Mouse (Mus musculus) cortical plate, adult 2 months (tissue): Measurements from ENCODE around the gene 6430531B16Rik.

Experiments
- CTCF ChIP-seq: fragments of 200-500 bp; IDR thresholded peaks from 2 replicates; pipeline ENCODE4 v1.5.1; 2011; ENCODE audit warnings: mild to moderate bottlenecking, control low read depth, low read length; ENCODE audit not compliant: insufficient read depth; ENCODE audit errors: extremely low read depth
- POLR2A ChIP-seq: fragments of 200-500 bp; IDR thresholded peaks from 2 replicates; pipeline ENCODE4 v1.6.1; 2011; ENCODE audit warnings: mild to moderate bottlenecking, low read length, control low read depth; ENCODE audit not compliant: insufficient read depth; ENCODE audit errors: extremely low read depth

GRCm38 (mm10) chr7:140001086-140001740 lies 22.7 kb upstream of the 6430531B16Rik start:
- TF ChIP-seq POLR2A, result no peak
- TF ChIP-seq CTCF, result no peak
